Mouse (Mus musculus) liver, postnatal 0 days (tissue): ENCODE data around the gene Gpr155.

Source experiments
- CTCF ChIP-seq: sonication (generic); IDR thresholded peaks from 2 replicates; pipeline ENCODE4 v1.5.1; 2016; ENCODE audit warnings: antibody characterized with exemption, low read depth
- EP300 ChIP-seq: IDR thresholded peaks from 2 replicates; pipeline ENCODE4 v1.6.1; 2016; ENCODE audit warnings: antibody characterized with exemption, low read depth, mild to moderate bottlenecking

DNA sequence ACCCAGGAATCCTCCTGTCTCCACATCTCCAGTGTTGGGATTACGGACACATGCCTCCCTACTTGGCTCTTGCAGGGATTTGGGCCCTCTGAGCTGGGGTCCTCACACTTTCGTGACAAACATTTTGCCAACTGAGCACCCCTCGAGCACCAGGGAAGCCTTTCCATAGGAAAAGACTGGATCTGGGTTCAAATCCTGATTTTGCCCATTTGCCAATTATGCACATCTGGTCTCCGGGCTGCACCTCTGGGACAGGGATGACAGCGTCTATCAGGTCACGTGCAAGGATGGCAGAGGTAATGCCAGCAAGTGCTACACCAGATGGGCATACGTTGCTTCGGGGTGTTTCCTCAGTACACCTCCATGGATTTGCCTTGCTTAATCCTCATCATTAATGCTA lies 23.7 kb upstream of the Gpr155 start:
- TF ChIP-seq CTCF (no peak), EP300 (no peak)
